Mouse (Mus musculus) erythroblast, embryonic 14.5 days (primary cell): ENCODE measurements around the gene Etfa.

Experiments used
- GATA1 ChIP-seq: IDR thresholded peaks from 2 replicates; pipeline ENCODE4 v1.6.1; 2012; ENCODE audit warnings: low read length, inconsistent platforms, mixed read lengths
- TAL1 ChIP-seq: IDR thresholded peaks from 3 replicates; pipeline ENCODE4 v1.6.1; 2012; ENCODE audit warnings: low read length, inconsistent platforms, mixed read lengths

DNA sequence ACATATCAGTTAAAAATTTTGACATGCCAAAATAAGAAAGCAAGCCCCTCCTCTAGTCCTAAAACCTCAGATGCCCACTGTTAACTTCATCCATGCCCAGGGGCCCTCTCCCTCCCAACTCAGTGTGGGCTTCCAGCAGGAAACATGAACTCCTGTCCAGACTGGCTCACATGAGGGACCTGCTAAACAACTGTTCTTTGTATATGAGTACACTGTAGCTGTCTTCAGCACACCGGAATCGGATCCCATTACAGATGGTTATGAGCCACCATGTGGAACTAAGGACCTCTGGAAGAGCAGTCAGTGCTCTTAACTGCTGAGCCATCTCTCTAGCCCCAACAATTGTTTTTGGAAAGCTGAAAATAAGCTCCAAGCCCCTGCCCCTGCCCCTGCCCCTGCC lies 105.3 kb downstream of the Etfa start:
- TF ChIP-seq GATA1 (no peak), TAL1 (no peak)
